Mouse (Mus musculus): ENCODE measurements around the gene Olfr1436. TPM values are rescaled to one million over a fixed set of nuclear protein-coding genes. Genes with fewer than 3 reads are reported as not detected.
"Not testable (repeated sequence)": the region's sequence is repeated elsewhere in the genome, so short reads cannot be mapped to it uniquely, and the experiment has no call there.

The Olfr1436 gene
- polyA plus RNA-seq (2014; fragmentation: Nextera tagmentation; extraction: Ambion mirVana), result not detected in 2 replicates

DNA sequence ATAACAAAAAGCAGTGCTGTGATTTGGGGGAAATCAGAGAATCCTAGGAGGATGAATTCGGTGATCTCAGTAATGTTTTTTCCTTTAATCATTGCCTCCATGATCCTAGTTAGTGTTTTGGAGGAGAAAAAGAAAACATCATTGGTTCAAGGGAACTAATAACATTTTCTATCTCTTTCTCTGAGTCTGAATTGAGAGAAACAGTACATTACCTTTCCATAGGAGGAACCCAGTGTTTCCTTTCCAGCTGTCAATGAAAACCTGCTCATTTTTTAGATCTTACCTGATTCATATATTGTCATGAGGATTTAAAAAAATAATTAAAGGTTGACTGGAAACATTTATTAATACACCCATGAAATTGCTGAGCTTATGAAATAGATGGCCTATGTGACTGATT is at the start of gene Olfr1436:
Olfr1436 (minus strand) TSS at position 101 of the 400 bp plus-strand sequence.
- H3K9ac ChIP-seq (ENCODE audit: low read depth, low read length); H3K36me3 ChIP-seq (ENCODE audit: control insufficient read depth, insufficient read depth, low read length); DNase-seq (ENCODE audit: low spot score); H3K4me2 ChIP-seq (replicated peaks; ENCODE audit: low read depth, low read length); H3K4me3 ChIP-seq (ENCODE audit: low read depth, low read length); ATAC-seq (ENCODE audit: low FRiP score); H3K27ac ChIP-seq (ENCODE audit: low read depth, low read length); H3K4me1 ChIP-seq (replicated peaks; ENCODE audit: control insufficient read depth, insufficient read depth, low read length); H3K9me3 ChIP-seq (ENCODE audit: control insufficient read depth, low read length); H3K27me3 ChIP-seq (ENCODE audit: control insufficient read depth, insufficient read depth, low read length): not testable (repeated sequence)
- 83% methylated on average over 1 of the region's 1 CpGs for WGBS

DNA sequence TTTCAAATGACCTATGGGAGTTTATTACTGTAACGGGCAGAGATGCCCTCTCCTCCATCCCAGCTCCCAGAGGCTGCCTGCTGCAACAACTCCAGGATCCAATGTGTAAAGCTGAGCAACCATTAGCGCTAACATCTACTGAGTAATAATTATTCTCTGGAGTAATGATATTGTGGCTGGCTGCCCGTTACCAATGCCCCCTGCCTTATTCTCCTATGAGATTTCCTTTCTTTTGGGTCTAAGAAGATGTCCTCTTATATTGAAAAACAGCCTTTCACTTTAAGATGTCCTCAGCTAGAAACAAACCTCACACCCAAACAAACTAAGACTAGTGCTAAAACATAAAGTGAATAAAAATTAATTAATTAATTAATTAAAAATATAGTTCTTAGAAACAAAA is 36.9 kb upstream of the Olfr1436 start, which contains the start of gene Olfr1438-ps1:
Olfr1438-ps1 (minus strand) TSS at position 101 of the 400 bp plus-strand sequence.
- Histone ChIP-seq H3K4me2 (replicated peaks; ENCODE audit: low read depth, low read length) (no peak within 1 kb of the TSS), H3K27ac (ENCODE audit: low read depth, low read length) (no peak within 1 kb of the TSS), H3K4me3 (ENCODE audit: low read depth, low read length) (no peak within 1 kb of the TSS), H3K36me3 (ENCODE audit: control insufficient read depth, insufficient read depth, low read length) (no peaks in the 10 kb centered on the region), H3K27me3 (ENCODE audit: control insufficient read depth, insufficient read depth, low read length) (no peaks in the 10 kb centered on the region), H3K9ac (ENCODE audit: low read depth, low read length) (no peak within 1 kb of the TSS), H3K9me3 (ENCODE audit: control insufficient read depth, low read length) (no peaks in the 10 kb centered on the region), H3K4me1 (replicated peaks; ENCODE audit: control insufficient read depth, insufficient read depth, low read length) (no peaks in the 10 kb centered on the region)
- WGBS, result 83% methylated on average over 3 of the region's 3 CpGs
- no peak for ATAC-seq (ENCODE audit: low FRiP score)
- no peak for DNase-seq (ENCODE audit: low spot score)

DNA sequence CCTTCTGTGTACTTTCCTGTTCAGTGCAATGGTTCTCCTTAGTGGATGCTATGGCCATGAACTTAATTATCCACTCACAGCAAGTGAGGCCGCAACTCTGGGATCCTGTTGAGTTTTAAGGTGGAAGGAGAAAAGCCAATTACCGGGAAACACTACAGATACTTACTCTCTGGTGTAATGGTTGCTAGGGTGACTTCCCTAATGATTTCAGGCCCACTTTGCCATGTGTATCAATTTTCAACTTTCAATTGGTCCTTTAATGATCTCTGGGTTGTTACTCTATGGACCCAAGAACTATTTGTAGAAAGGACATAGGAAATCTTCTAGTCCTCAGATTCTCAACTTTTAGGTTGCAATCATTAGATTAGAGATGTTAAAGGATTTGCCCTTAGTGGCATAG is 26.1 kb upstream of the Olfr1436 start, which contains the start of gene Olfr1437:
Olfr1437 (minus strand) TSS at position 101 of the 400 bp plus-strand sequence.
- no peak for DNase-seq (ENCODE audit: low spot score)
- Histone ChIP-seq H3K4me2 (replicated peaks; ENCODE audit: low read depth, low read length) (no peak within 1 kb of the TSS), H3K9me3 (ENCODE audit: control insufficient read depth, low read length) (no peaks in the 10 kb centered on the region), H3K9ac (ENCODE audit: low read depth, low read length) (no peak within 1 kb of the TSS), H3K36me3 (ENCODE audit: control insufficient read depth, insufficient read depth, low read length) (no peaks in the 10 kb centered on the region), H3K4me3 (ENCODE audit: low read depth, low read length) (no peak within 1 kb of the TSS), H3K27ac (ENCODE audit: low read depth, low read length) (no peak within 1 kb of the TSS), H3K4me1 (replicated peaks; ENCODE audit: control insufficient read depth, insufficient read depth, low read length) (no peaks in the 10 kb centered on the region), H3K27me3 (ENCODE audit: control insufficient read depth, insufficient read depth, low read length) (no peaks in the 10 kb centered on the region)
- 94% methylated on average over 2 of the region's 2 CpGs for WGBS
- ATAC-seq (ENCODE audit: low FRiP score), result no peak

DNA sequence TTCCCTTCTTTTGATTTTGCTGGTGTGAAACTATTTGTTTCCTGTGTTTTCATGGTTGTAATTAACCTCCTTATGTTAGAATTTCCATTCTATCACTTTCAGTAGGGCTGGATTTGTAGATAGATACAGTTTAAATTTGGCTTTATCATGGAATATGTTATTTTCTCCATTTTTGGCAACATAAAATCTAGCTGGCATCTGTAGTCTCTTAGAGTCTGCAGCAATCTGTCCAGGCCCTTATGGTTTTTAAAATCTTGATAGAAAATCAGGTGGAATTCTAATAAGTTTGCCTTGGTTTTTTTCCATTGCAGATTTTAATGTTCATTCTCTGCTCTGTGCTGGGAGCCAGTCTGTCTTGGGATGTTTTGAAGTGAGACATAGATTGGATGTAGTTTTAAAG is 6.0 kb downstream of the Olfr1436 start:
- H3K9me3 ChIP-seq (ENCODE audit: control insufficient read depth, low read length), result no peaks in the 10 kb centered on the region
- H3K4me1 ChIP-seq (replicated peaks; ENCODE audit: control insufficient read depth, insufficient read depth, low read length), result no peaks in the 10 kb centered on the region
- H3K4me3 ChIP-seq (ENCODE audit: low read depth, low read length), result no peak overlapping the region
- no peaks in the 10 kb centered on the region for H3K36me3 ChIP-seq (ENCODE audit: control insufficient read depth, insufficient read depth, low read length)
- no peak overlapping the region for H3K4me2 ChIP-seq (replicated peaks; ENCODE audit: low read depth, low read length)
- no peaks in the 10 kb centered on the region for H3K27me3 ChIP-seq (ENCODE audit: control insufficient read depth, insufficient read depth, low read length)
- no peak for DNase-seq (ENCODE audit: low spot score)
- H3K9ac ChIP-seq (ENCODE audit: low read depth, low read length), result no peak overlapping the region
- no peak for ATAC-seq (ENCODE audit: low FRiP score)
- no peak overlapping the region for H3K27ac ChIP-seq (ENCODE audit: low read depth, low read length)

DNA sequence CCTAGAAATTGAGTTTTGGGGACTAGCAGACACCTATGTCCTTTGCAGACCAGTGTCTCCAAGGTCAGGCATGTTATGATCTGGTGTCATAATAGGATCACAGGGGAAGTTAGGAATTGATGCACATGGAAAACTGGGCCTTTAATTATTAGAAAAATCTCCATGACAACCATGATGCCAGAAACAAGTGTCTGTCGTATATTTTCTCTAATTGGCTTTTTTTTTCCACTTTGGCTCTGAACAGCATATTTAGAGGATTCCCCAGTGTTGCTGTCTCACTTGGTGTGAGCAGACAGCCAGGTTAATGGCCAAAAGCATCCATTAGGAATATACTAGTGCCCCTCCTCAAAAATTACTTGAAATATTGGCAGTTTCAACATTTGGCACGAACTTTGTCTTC is 19.4 kb downstream of the Olfr1436 start, which contains the start of gene Olfr1434:
Olfr1434 (plus strand) TSS at position 301 of the 400 bp plus-strand sequence.
- ATAC-seq (ENCODE audit: low FRiP score), result no peak
- H3K27ac ChIP-seq (ENCODE audit: low read depth, low read length), result no peak within 1 kb of the TSS

DNA sequence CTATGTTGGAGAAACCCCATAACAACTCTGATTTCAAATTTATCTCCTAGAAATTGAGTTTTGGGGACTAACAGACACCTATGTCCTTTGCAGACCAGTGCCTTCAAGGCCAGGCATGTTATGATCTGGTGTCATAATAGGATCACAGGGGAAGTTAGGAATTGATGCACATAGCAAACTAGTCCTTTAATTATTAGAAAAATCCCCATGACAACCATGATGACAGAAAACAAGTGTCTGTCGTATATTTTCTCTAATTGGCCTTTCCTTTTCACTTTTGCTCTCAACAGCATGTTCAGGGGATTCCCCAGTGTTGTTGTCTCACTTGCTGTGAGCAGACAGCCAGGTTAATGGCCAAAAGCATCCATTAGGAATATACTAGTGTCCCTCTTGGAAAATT is 38.2 kb downstream of the Olfr1436 start, which contains the start of gene Olfr235:
Olfr235 (plus strand) TSS at position 301 of the 400 bp plus-strand sequence.
- DNase-seq (ENCODE audit: low spot score), result no peak
- Histone ChIP-seq H3K4me3 (ENCODE audit: low read depth, low read length) (no peak within 1 kb of the TSS), H3K9me3 (ENCODE audit: control insufficient read depth, low read length) (no peaks in the 10 kb centered on the region), H3K4me2 (replicated peaks; ENCODE audit: low read depth, low read length) (no peak within 1 kb of the TSS), H3K36me3 (ENCODE audit: control insufficient read depth, insufficient read depth, low read length) (no peaks in the 10 kb centered on the region), H3K27ac (ENCODE audit: low read depth, low read length) (no peak within 1 kb of the TSS), H3K9ac (ENCODE audit: low read depth, low read length) (no peak within 1 kb of the TSS), H3K27me3 (ENCODE audit: control insufficient read depth, insufficient read depth, low read length) (no peaks in the 10 kb centered on the region), H3K4me1 (replicated peaks; ENCODE audit: control insufficient read depth, insufficient read depth, low read length) (no peaks in the 10 kb centered on the region)
- 75% methylated on average over 1 of the region's 1 CpGs for WGBS
- ATAC-seq (ENCODE audit: low FRiP score), result no peak

More for the DNA sequence above, 19.4 kb downstream of the Olfr1436 start, which contains the start of gene Olfr1434:
- no peak within 1 kb of the TSS for H3K9ac ChIP-seq (ENCODE audit: low read depth, low read length)
- H3K4me2 ChIP-seq (replicated peaks; ENCODE audit: low read depth, low read length), result no peak within 1 kb of the TSS
- no peaks in the 10 kb centered on the region for H3K36me3 ChIP-seq (ENCODE audit: control insufficient read depth, insufficient read depth, low read length)
- no peak for DNase-seq (ENCODE audit: low spot score)
- no peaks in the 10 kb centered on the region for H3K4me1 ChIP-seq (replicated peaks; ENCODE audit: control insufficient read depth, insufficient read depth, low read length)
- no peaks in the 10 kb centered on the region for H3K27me3 ChIP-seq (ENCODE audit: control insufficient read depth, insufficient read depth, low read length)
- no peaks in the 10 kb centered on the region for H3K9me3 ChIP-seq (ENCODE audit: control insufficient read depth, low read length)
- H3K4me3 ChIP-seq (ENCODE audit: low read depth, low read length), result no peak within 1 kb of the TSS
- WGBS, result 75% methylated on average over 2 of the region's 2 CpGs

Other genes starting within 250 kb of the Olfr1436 start
- gene Olfr1424, start 236.4 kb downstream of the Olfr1436 start, polyA plus RNA-seq (2014; fragmentation: Nextera tagmentation; extraction: Ambion mirVana), result not detected in 2 replicates
- gene Olfr1425, start 221.4 kb downstream of the Olfr1436 start, polyA plus RNA-seq (2014; fragmentation: Nextera tagmentation; extraction: Ambion mirVana), result not detected in 2 replicates
- gene Olfr1426, start 207.1 kb downstream of the Olfr1436 start, polyA plus RNA-seq (2014; fragmentation: Nextera tagmentation; extraction: Ambion mirVana), result not detected in 2 replicates
- not detected in 2 replicates for gene Olfr1427, start 195.8 kb downstream of the Olfr1436 start, polyA plus RNA-seq (2014; fragmentation: Nextera tagmentation; extraction: Ambion mirVana)
- gene Olfr1428, start 183.2 kb downstream of the Olfr1436 start, polyA plus RNA-seq (2014; fragmentation: Nextera tagmentation; extraction: Ambion mirVana), result not detected in 2 replicates
- gene Olfr76, start 175.9 kb downstream of the Olfr1436 start, polyA plus RNA-seq (2014; fragmentation: Nextera tagmentation; extraction: Ambion mirVana), result not detected in 2 replicates
- gene Olfr1555-ps1, start 129.0 kb downstream of the Olfr1436 start, polyA plus RNA-seq (2014; fragmentation: Nextera tagmentation; extraction: Ambion mirVana), result not detected in 2 replicates
- gene Olfr1431, start 98.5 kb downstream of the Olfr1436 start, polyA plus RNA-seq (2014; fragmentation: Nextera tagmentation; extraction: Ambion mirVana), result not detected in 2 replicates
- gene Olfr1432, start 66.5 kb downstream of the Olfr1436 start, polyA plus RNA-seq (2014; fragmentation: Nextera tagmentation; extraction: Ambion mirVana), result not detected in 2 replicates
- not detected in 2 replicates for gene Olfr262, start 57.5 kb downstream of the Olfr1436 start, polyA plus RNA-seq (2014; fragmentation: Nextera tagmentation; extraction: Ambion mirVana)
- gene Olfr235, start 38.1 kb downstream of the Olfr1436 start, polyA plus RNA-seq (2014; fragmentation: Nextera tagmentation; extraction: Ambion mirVana), result not detected in 2 replicates
- gene Olfr1434, start 19.3 kb downstream of the Olfr1436 start, polyA plus RNA-seq (2014; fragmentation: Nextera tagmentation; extraction: Ambion mirVana), result not detected in 2 replicates
- not detected in 2 replicates for gene Olfr1437, start 26.0 kb upstream of the Olfr1436 start, polyA plus RNA-seq (2014; fragmentation: Nextera tagmentation; extraction: Ambion mirVana)
- not detected in 2 replicates for gene Olfr1438-ps1, start 36.8 kb upstream of the Olfr1436 start, polyA plus RNA-seq (2014; fragmentation: Nextera tagmentation; extraction: Ambion mirVana)
- not detected in 2 replicates for gene Olfr1440, start 88.1 kb upstream of the Olfr1436 start, polyA plus RNA-seq (2014; fragmentation: Nextera tagmentation; extraction: Ambion mirVana)
- not detected in 2 replicates for gene Olfr1441, start 118.3 kb upstream of the Olfr1436 start, polyA plus RNA-seq (2014; fragmentation: Nextera tagmentation; extraction: Ambion mirVana)
- gene Pfpl, start 128.8 kb upstream of the Olfr1436 start, polyA plus RNA-seq (2014; fragmentation: Nextera tagmentation; extraction: Ambion mirVana), result not detected in 2 replicates
- gene Mpeg1, start 161.6 kb upstream of the Olfr1436 start, polyA plus RNA-seq (2014; fragmentation: Nextera tagmentation; extraction: Ambion mirVana), result 0.60 and 1.0 TPM in 2 replicates
- 55.4 and 66.1 TPM in 2 replicates for gene Dtx4, start 202.3 kb upstream of the Olfr1436 start, polyA plus RNA-seq (2014; fragmentation: Nextera tagmentation; extraction: Ambion mirVana)
- gene Fam111a, start 246.6 kb upstream of the Olfr1436 start, polyA plus RNA-seq (2014; fragmentation: Nextera tagmentation; extraction: Ambion mirVana), result 22.1 and 26.3 TPM in 2 replicates

Measured in hindbrain, embryonic 11.5 days (tissue).